Comparison of ENCODE assay signal across 26 mouse cellular contexts in genomic region chr9:6665679-6666078, GRCm38 (mm10).
"Had no signal": no experiment of that assay in that cellular context is flagged by ENCODE, and none has a peak within 500 bp of the region (broad histone marks: within the 10 kb centered on the region; RNA-seq: fewer than 3 reads in every experiment).

No protein-coding gene starts in this region.

- H3K36me3 ChIP-seq: heart, embryonic 10.5 days; heart, embryonic 12.5 days; hindbrain, embryonic 10.5 days; hindbrain, embryonic 13.5 days; kidney, embryonic 15.5 days; limb, embryonic 13.5 days; limb, embryonic 15.5 days; liver, embryonic 12.5 days had no signal

- H3K9ac ChIP-seq: heart, embryonic 12.5 days; hindbrain, embryonic 13.5 days; kidney, embryonic 15.5 days; limb, embryonic 13.5 days; limb, embryonic 15.5 days; liver, embryonic 12.5 days; liver, embryonic 14.5 days had no signal

- H3K27me3 ChIP-seq: heart, embryonic 12.5 days; hindbrain, embryonic 13.5 days; kidney, embryonic 15.5 days; limb, embryonic 13.5 days; limb, embryonic 15.5 days; liver, embryonic 12.5 days had no signal

- H3K27ac ChIP-seq: gastrocnemius, adult 2 months; heart, embryonic 10.5 days; hindbrain, embryonic 10.5 days; hindbrain, embryonic 13.5 days; kidney, embryonic 15.5 days; kidney, postnatal 0 days; limb, embryonic 13.5 days; limb, embryonic 15.5 days; liver, embryonic 12.5 days; liver, embryonic 14.5 days had no signal

- H3K4me1 ChIP-seq: hindbrain, embryonic 10.5 days; hindbrain, embryonic 13.5 days; liver, embryonic 12.5 days had no signal

- DNase-seq: gastrocnemius, adult 2 months; gastrocnemius, postnatal 10 days; gastrocnemius, postnatal 25 days; heart, adult 18-20 months; heart, postnatal 10 days; heart, postnatal 4 days; kidney, adult 11 months; kidney, adult 2 months; kidney, adult 9 months; kidney, postnatal 14 days; kidney, postnatal 36 days; layer of hippocampus, adult 9-11 months; layer of hippocampus, postnatal 36 days; left cerebral cortex, postnatal 4 days had no signal

- H3K4me3 ChIP-seq: gastrocnemius, adult 2 months; heart, embryonic 10.5 days; heart, embryonic 12.5 days; hindbrain, embryonic 10.5 days; hindbrain, embryonic 13.5 days; kidney, embryonic 15.5 days; limb, embryonic 13.5 days; limb, embryonic 15.5 days; liver, embryonic 12.5 days had no signal

- H3K4me2 ChIP-seq: heart, embryonic 12.5 days; hindbrain, embryonic 13.5 days; kidney, embryonic 15.5 days; limb, embryonic 13.5 days; limb, embryonic 15.5 days; liver, embryonic 12.5 days had no signal

- ATAC-seq: hindbrain, embryonic 16.5 days; intestine, embryonic 16.5 days; liver, embryonic 12.5 days had no signal

- H3K9me3 ChIP-seq: heart, embryonic 10.5 days; heart, embryonic 12.5 days; hindbrain, embryonic 10.5 days; hindbrain, embryonic 13.5 days; kidney, embryonic 15.5 days; limb, embryonic 13.5 days; limb, embryonic 15.5 days; liver, embryonic 12.5 days had no signal
